Mouse (Mus musculus) left cerebral cortex, adult 8-10 months (tissue): ENCODE data around the gene Erlin1. TPM values are rescaled to one million over a fixed set of nuclear protein-coding genes. Genes with fewer than 3 reads are reported as not detected.

Experiments used
- DNase-seq, 2 experiments: peaks; one replicate each; pipeline ENCODE4 v3.0.0; 2022; ENCODE audit warnings: low spot score in 2 of 2
- total RNA-seq, 4 experiments: library from RNA; stranded (reverse); gene quantifications; 2 replicates each; pipeline ENCODE4 v1.2.4; 2022

The Erlin1 gene
- total RNA-seq, 4 experiments from 2014 or later, result 23.2 to 26.1 (median 25.1) TPM

- no peak for DNase-seq
Measured at GRCm38 (mm10) chr19:44063773-44064172, 5.8 kb downstream of the Erlin1 start.

GRCm38 (mm10) chr19:44060226-44060625 is 9.4 kb downstream of the Erlin1 start:
- no peak for DNase-seq

GRCm38 (mm10) chr19:44055173-44055826 is 14.3 kb downstream of the Erlin1 start:
- DNase-seq, result no peak

- DNase-seq, result no peak
Measured at GRCm38 (mm10) chr19:44050388-44050787, 19.2 kb downstream of the Erlin1 start.

GRCm38 (mm10) chr19:44049282-44049681 is 20.3 kb downstream of the Erlin1 start:
- DNase-seq, result no peak

GRCm38 (mm10) chr19:44045847-44046246 is 23.7 kb downstream of the Erlin1 start:
- DNase-seq, result no peak

GRCm38 (mm10) chr19:44042121-44042520 is 27.5 kb downstream of the Erlin1 start:
- DNase-seq, result no peak

- no peak for DNase-seq
Measured at GRCm38 (mm10) chr19:44033396-44033795, 36.2 kb downstream of the Erlin1 start.

- DNase-seq, result no peak
Measured at GRCm38 (mm10) chr19:44032046-44032744, 37.4 kb downstream of the Erlin1 start.

GRCm38 (mm10) chr19:44030024-44030423 is 39.6 kb downstream of the Erlin1 start:
- DNase-seq, result no peak

GRCm38 (mm10) chr19:44028972-44029371 is 40.6 kb downstream of the Erlin1 start, which contains the start of gene Cyp2c23:
Cyp2c23 (minus strand) TSS chr19:44029208.
- no peak for DNase-seq

- DNase-seq, result no peak
Measured at GRCm38 (mm10) chr19:44026956-44027530, 42.5 kb downstream of the Erlin1 start.

GRCm38 (mm10) chr19:44024921-44025585 is 44.5 kb downstream of the Erlin1 start:
- DNase-seq, result no peak

- no peak for DNase-seq
Measured at GRCm38 (mm10) chr19:44023066-44023465, 46.5 kb downstream of the Erlin1 start.

- no peak for DNase-seq
Measured at GRCm38 (mm10) chr19:44021502-44021901, 48.1 kb downstream of the Erlin1 start.

GRCm38 (mm10) chr19:44019739-44020138 is 49.8 kb downstream of the Erlin1 start:
- DNase-seq, result no peak

GRCm38 (mm10) chr19:44013862-44014261 is 55.7 kb downstream of the Erlin1 start:
- no peak for DNase-seq

GRCm38 (mm10) chr19:44008784-44009183 is 60.8 kb downstream of the Erlin1 start:
- no peak for DNase-seq

GRCm38 (mm10) chr19:44007186-44007585 is 62.4 kb downstream of the Erlin1 start:
- DNase-seq, result peak; percentile 23 to 27

- no peak for DNase-seq
Measured at GRCm38 (mm10) chr19:44005025-44005424, 64.6 kb downstream of the Erlin1 start.

- no peak for DNase-seq
Measured at GRCm38 (mm10) chr19:44004261-44004660, 65.3 kb downstream of the Erlin1 start.

GRCm38 (mm10) chr19:44000720-44001119 is 68.9 kb downstream of the Erlin1 start:
- peak in 1 of 2 experiments; percentile 35 for DNase-seq
